Mouse (Mus musculus) MEL (cell line): ENCODE measurements around the gene Tle4.

Experiments
- CTCF ChIP-seq, 3 experiments: IDR thresholded peaks in 2 of 3; conservative IDR thresholded peaks in 1 of 3; 2 replicates each; pipeline ENCODE4 v1.5.1; 2011 to 2012; ENCODE audit warnings: low read length in 3 of 3, low read depth in 2 of 3, mild to moderate bottlenecking in 2 of 3, improper control_type of control experiment in 1 of 3, inconsistent platforms in 1 of 3, mixed read lengths in 1 of 3, moderate library complexity in 1 of 3; ENCODE audit not compliant: control insufficient read depth in 1 of 3, insufficient read depth in 1 of 3, poor library complexity in 1 of 3, severe bottlenecking in 1 of 3
- ELF1 ChIP-seq: IDR thresholded peaks from 2 replicates; pipeline ENCODE4 v1.6.1; 2014; ENCODE audit warnings: low read depth, mild to moderate bottlenecking, inconsistent platforms, low read length, improper control_type of control experiment, moderate library complexity
- MAFK ChIP-seq: IDR thresholded peaks from 2 replicates; pipeline ENCODE4 v1.6.1; 2011; ENCODE audit warnings: low read depth, mild to moderate bottlenecking, low read length, improper control_type of control experiment, borderline replicate concordance
- MAX ChIP-seq: IDR thresholded peaks from 2 replicates; pipeline ENCODE4 v1.6.1; 2011; ENCODE audit warnings: low read length, improper control_type of control experiment
- MXI1 ChIP-seq: IDR thresholded peaks from 2 replicates; pipeline ENCODE4 v1.6.1; 2011; ENCODE audit warnings: mild to moderate bottlenecking, low read depth, low read length, improper control_type of control experiment
- NELFE ChIP-seq: IDR thresholded peaks from 2 replicates; pipeline ENCODE4 v1.6.1; 2011; ENCODE audit warnings: low read depth, low read length, improper control_type of control experiment
- NRF1 ChIP-seq: IDR thresholded peaks from 2 replicates; pipeline ENCODE4 v1.6.1; 2014; ENCODE audit warnings: low read depth, mild to moderate bottlenecking, inconsistent platforms, low read length, improper control_type of control experiment, moderate library complexity; ENCODE audit not compliant: poor library complexity, insufficient read depth, severe bottlenecking
- POLR2A ChIP-seq, 2 experiments: IDR thresholded peaks; 2 replicates each; pipeline ENCODE4 v1.6.1; 2011 to 2012; ENCODE audit warnings: low read length in 2 of 2, mild to moderate bottlenecking in 2 of 2, control low read depth in 1 of 2, improper control_type of control experiment in 1 of 2, low read depth in 1 of 2, moderate library complexity in 1 of 2; ENCODE audit not compliant: control insufficient read depth in 1 of 2, insufficient read depth in 1 of 2, poor library complexity in 1 of 2
- POLR2AphosphoS2 ChIP-seq: IDR thresholded peaks from 2 replicates; pipeline ENCODE4 v1.6.1; 2011; ENCODE audit warnings: low read length, improper control_type of control experiment
- USF2 ChIP-seq, 2 experiments: IDR thresholded peaks; 2 replicates each; pipeline ENCODE4 v1.6.1; 2011 to 2012; ENCODE audit warnings: improper control_type of control experiment in 2 of 2, low read length in 2 of 2, borderline replicate concordance in 1 of 2, inconsistent platforms in 1 of 2, low read depth in 1 of 2, mild to moderate bottlenecking in 1 of 2; ENCODE audit not compliant: insufficient read depth in 1 of 2
- ZMIZ1 ChIP-seq: IDR thresholded peaks from 2 replicates; pipeline ENCODE4 v1.6.1; 2012; ENCODE audit warnings: low read depth, mild to moderate bottlenecking, inconsistent platforms, low read length, improper control_type of control experiment, moderate library complexity
- ZNF384 ChIP-seq: IDR thresholded peaks from 2 replicates; pipeline ENCODE4 v1.6.1; 2012; ENCODE audit warnings: low read depth, mild to moderate bottlenecking, inconsistent platforms, low read length, improper control_type of control experiment

DNA sequence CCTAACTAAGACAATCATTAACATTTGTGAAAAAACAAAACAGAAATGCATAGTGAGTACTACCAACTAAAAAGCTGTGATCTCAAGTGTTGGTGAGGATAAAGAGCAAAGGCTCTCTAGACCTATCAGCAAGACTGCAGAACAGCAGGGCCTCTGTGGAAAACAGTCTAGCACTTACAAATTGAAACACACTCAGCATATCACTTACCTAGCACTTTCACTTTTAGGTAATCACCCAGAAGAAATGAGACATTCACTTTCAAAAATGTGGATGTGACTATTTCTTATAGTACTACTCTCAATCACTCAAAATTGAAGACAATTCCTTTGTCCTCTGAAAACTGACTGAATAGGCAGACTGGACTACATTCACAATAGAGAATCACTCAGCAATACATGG is 63.4 kb downstream of the Tle4 start:
- TF ChIP-seq POLR2A (IDR thresholded peaks at IDR 0.05; ENCODE audit: control insufficient read depth in 1 of 2, insufficient read depth in 1 of 2, low read depth in 1 of 2, low read length in 2 of 2, poor library complexity in 1 of 2) (no peak), POLR2AphosphoS2 (no peak), CTCF (IDR thresholded peaks at IDR 0.05 in 2 of 3, conservative IDR thresholded peaks at IDR 0.05 in 1 of 3; ENCODE audit: control insufficient read depth in 1 of 3, insufficient read depth in 1 of 3, low read depth in 2 of 3, low read length in 3 of 3, poor library complexity in 1 of 3, severe bottlenecking in 1 of 3) (no peak), ZNF384 (no peak), MAFK (no peak), MAX (no peak), ZMIZ1 (no peak), ELF1 (no peak), MXI1 (no peak), NELFE (no peak), NRF1 (no peak), USF2 (IDR thresholded peaks at IDR 0.05; ENCODE audit: borderline replicate concordance in 1 of 2, insufficient read depth in 1 of 2, low read depth in 1 of 2, low read length in 2 of 2) (no peak)
